Mouse (Mus musculus): ENCODE measurements around the gene Rad51b. TPM values are rescaled to one million over a fixed set of nuclear protein-coding genes. Genes with fewer than 3 reads are reported as not detected.
A peak's percentile ranks its signal among the peaks of the same experiment; 100 is the strongest.
"Not testable (repeated sequence)": the region's sequence is repeated elsewhere in the genome, so short reads cannot be mapped to it uniquely, and the experiment has no call there.

The Rad51b gene
- total and polyA plus RNA-seq, 2 experiments from 2014 or later = 1.1 TPM

DNA sequence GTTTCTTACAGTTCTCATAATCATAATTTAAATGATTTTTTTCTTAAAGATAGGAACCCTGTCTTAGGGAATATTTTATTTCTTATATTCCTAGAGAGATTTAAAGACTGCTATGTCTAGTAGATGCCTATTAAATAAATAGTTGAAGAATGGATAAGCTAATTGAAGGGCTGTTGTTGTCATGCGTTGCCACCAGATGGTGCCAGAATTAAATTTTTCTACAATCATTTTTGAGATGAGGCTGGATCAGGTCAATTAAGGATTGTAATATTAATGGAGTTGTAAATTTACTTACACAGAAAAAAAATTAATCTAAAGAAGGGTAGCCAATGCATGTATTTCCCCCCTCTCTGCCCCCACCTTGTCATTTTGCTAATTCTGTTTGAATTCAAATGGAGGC is 8.0 kb downstream of the Rad51b start:
- TF ChIP-seq CTCF (IDR thresholded peaks at IDR 0.05; ENCODE audit: low read depth) = peak; percentile 53
- ATAC-seq (no peak), DNase-seq (ENCODE audit: low spot score) (peak; percentile 43)
- H3K36me3 ChIP-seq (ENCODE audit: insufficient read depth, low read length) = no peaks in the 10 kb centered on the region
- H3K9ac ChIP-seq (replicated peaks; ENCODE audit: low read length) = no peak overlapping the region
- H3K27ac ChIP-seq = no peak overlapping the region
- no peak overlapping the region for H3K4me2 ChIP-seq (ENCODE audit: low read depth, low read length)
- no peak overlapping the region for H3K4me3 ChIP-seq (ENCODE audit: low read length)
- H3K27me3 ChIP-seq (ENCODE audit: insufficient read depth, low read length) = no peaks in the 10 kb centered on the region
- 65% methylated on average over 1 of the region's 1 CpGs for WGBS
- H3K9me3 ChIP-seq (ENCODE audit: low read length) = no peaks in the 10 kb centered on the region
- no peaks in the 10 kb centered on the region for H3K4me1 ChIP-seq (ENCODE audit: insufficient read depth, low read length)

DNA sequence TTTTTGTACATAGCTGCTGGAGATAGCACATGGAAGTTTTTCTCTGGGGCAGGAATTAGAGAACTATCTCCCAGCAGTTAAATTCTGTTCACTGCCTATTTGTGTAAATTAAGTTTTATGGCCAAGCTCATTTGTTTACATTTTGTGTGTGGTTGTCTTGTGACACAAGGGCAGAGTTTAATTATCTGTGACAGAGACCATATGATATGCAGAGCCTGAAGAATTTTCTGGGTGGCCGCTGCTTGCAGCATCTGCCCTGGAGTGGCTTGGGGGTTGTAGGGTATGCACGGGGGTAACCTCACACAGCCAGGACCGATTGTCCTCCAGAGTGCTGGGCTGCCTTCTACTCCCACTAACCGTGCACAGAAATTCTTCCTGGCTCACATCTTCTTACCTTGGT is 8.9 kb downstream of the Rad51b start:
- H3K9me3 ChIP-seq (ENCODE audit: low read length) = no peaks in the 10 kb centered on the region
- WGBS = 82% methylated on average over 4 of the region's 4 CpGs
- no peak overlapping the region for H3K9ac ChIP-seq (replicated peaks; ENCODE audit: low read length)
- ATAC-seq (no peak), DNase-seq (ENCODE audit: low spot score) (no peak)
- no peaks in the 10 kb centered on the region for H3K4me1 ChIP-seq (ENCODE audit: insufficient read depth, low read length)
- H3K27me3 ChIP-seq (ENCODE audit: insufficient read depth, low read length) = no peaks in the 10 kb centered on the region
- H3K27ac ChIP-seq = no peak overlapping the region
- H3K4me2 ChIP-seq (ENCODE audit: low read depth, low read length) = no peak overlapping the region
- no peaks in the 10 kb centered on the region for H3K36me3 ChIP-seq (ENCODE audit: insufficient read depth, low read length)
- no peak for TF ChIP-seq CTCF (IDR thresholded peaks at IDR 0.05; ENCODE audit: low read depth)
- H3K4me3 ChIP-seq (ENCODE audit: low read length) = no peak overlapping the region

GRCm38 (mm10) chr12:79313721-79314120 is 16.6 kb downstream of the Rad51b start:
- WGBS = 87% methylated on average over 4 of the region's 4 CpGs
- no peak for TF ChIP-seq CTCF (IDR thresholded peaks at IDR 0.05; ENCODE audit: low read depth)
- no peak for ATAC-seq
- Histone ChIP-seq H3K4me2 (ENCODE audit: low read depth, low read length) (no peak overlapping the region), H3K36me3 (ENCODE audit: insufficient read depth, low read length) (no peaks in the 10 kb centered on the region), H3K9ac (replicated peaks; ENCODE audit: low read length) (no peak overlapping the region), H3K27ac (no peak overlapping the region), H3K27me3 (ENCODE audit: insufficient read depth, low read length) (no peaks in the 10 kb centered on the region), H3K4me1 (ENCODE audit: insufficient read depth, low read length) (no peaks in the 10 kb centered on the region), H3K4me3 (ENCODE audit: low read length) (no peak overlapping the region), H3K9me3 (ENCODE audit: low read length) (no peaks in the 10 kb centered on the region)
- DNase-seq (ENCODE audit: low spot score) = no peak

- no peak for TF ChIP-seq CTCF (IDR thresholded peaks at IDR 0.05; ENCODE audit: low read depth)
- H3K36me3 ChIP-seq (ENCODE audit: insufficient read depth, low read length) = no peaks in the 10 kb centered on the region
- no peak overlapping the region for H3K27ac ChIP-seq
- H3K9ac ChIP-seq (replicated peaks; ENCODE audit: low read length) = no peak overlapping the region
- no peak overlapping the region for H3K4me2 ChIP-seq (ENCODE audit: low read depth, low read length)
- no peaks in the 10 kb centered on the region for H3K4me1 ChIP-seq (ENCODE audit: insufficient read depth, low read length)
- H3K9me3 ChIP-seq (ENCODE audit: low read length) = no peaks in the 10 kb centered on the region
- H3K27me3 ChIP-seq (ENCODE audit: insufficient read depth, low read length) = no peaks in the 10 kb centered on the region
- H3K4me3 ChIP-seq (ENCODE audit: low read length) = no peak overlapping the region
- no peak for DNase-seq (ENCODE audit: low spot score)
- 93% methylated on average over 5 of the region's 5 CpGs for WGBS
- ATAC-seq = no peak
These were observed 20.3 kb downstream of the Rad51b start for GRCm38 (mm10) chr12:79317339-79317738.

DNA sequence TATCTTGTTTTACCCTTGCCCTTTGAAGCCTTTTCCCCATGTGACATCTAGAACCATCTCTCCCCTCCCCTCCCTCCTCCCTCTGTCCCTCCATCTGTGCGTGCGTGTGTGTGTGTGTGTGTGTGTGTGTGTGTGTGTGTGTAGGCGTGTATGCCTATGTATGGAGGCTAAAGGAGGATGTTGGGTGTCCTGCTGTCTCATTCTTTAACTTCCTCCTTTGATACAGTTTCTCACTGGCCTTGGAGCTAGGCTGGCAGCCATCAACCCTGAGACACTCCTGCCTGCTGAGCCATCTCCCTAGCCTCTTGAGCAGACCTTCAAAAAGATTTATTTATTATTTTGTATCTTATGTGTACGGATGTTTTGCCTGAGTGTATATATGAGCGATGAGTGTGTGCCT is 23.8 kb downstream of the Rad51b start:
- DNase-seq (ENCODE audit: low spot score) (no peak), ATAC-seq (no peak)
- no peak overlapping the region for H3K4me3 ChIP-seq (ENCODE audit: low read length)
- 83% methylated on average over 5 of the region's 5 CpGs for WGBS
- H3K36me3 ChIP-seq (ENCODE audit: insufficient read depth, low read length) = no peaks in the 10 kb centered on the region
- no peaks in the 10 kb centered on the region for H3K9me3 ChIP-seq (ENCODE audit: low read length)
- no peak overlapping the region for H3K9ac ChIP-seq (replicated peaks; ENCODE audit: low read length)
- H3K4me2 ChIP-seq (ENCODE audit: low read depth, low read length) = no peak overlapping the region
- no peak overlapping the region for H3K27ac ChIP-seq
- no peaks in the 10 kb centered on the region for H3K4me1 ChIP-seq (ENCODE audit: insufficient read depth, low read length)
- TF ChIP-seq CTCF (IDR thresholded peaks at IDR 0.05; ENCODE audit: low read depth) = no peak
- H3K27me3 ChIP-seq (ENCODE audit: insufficient read depth, low read length) = no peaks in the 10 kb centered on the region

GRCm38 (mm10) chr12:79322539-79322938 is 25.5 kb downstream of the Rad51b start:
- not testable (repeated sequence) for H3K9me3 ChIP-seq (ENCODE audit: low read length); ATAC-seq; H3K4me1 ChIP-seq (ENCODE audit: insufficient read depth, low read length); H3K27me3 ChIP-seq (ENCODE audit: insufficient read depth, low read length); H3K9ac ChIP-seq (replicated peaks; ENCODE audit: low read length); H3K4me2 ChIP-seq (ENCODE audit: low read depth, low read length); H3K36me3 ChIP-seq (ENCODE audit: insufficient read depth, low read length); H3K4me3 ChIP-seq (ENCODE audit: low read length); H3K27ac ChIP-seq
- peak; percentile 59 for TF ChIP-seq CTCF (IDR thresholded peaks at IDR 0.05; ENCODE audit: low read depth)
- DNase-seq (ENCODE audit: low spot score) = peak; percentile 79
- WGBS = 63% methylated on average over 2 of the region's 2 CpGs

GRCm38 (mm10) chr12:79326236-79326635 is 29.2 kb downstream of the Rad51b start:
- no peak overlapping the region for H3K4me3 ChIP-seq (ENCODE audit: low read length)
- no peak for TF ChIP-seq CTCF (IDR thresholded peaks at IDR 0.05; ENCODE audit: low read depth)
- no peak for ATAC-seq
- no peak for DNase-seq (ENCODE audit: low spot score)
- no peak overlapping the region for H3K4me2 ChIP-seq (ENCODE audit: low read depth, low read length)
- 76% methylated on average over 2 of the region's 2 CpGs for WGBS
- H3K4me1 ChIP-seq (ENCODE audit: insufficient read depth, low read length) = no peaks in the 10 kb centered on the region
- no peak overlapping the region for H3K27ac ChIP-seq
- H3K9ac ChIP-seq (replicated peaks; ENCODE audit: low read length) = no peak overlapping the region
- H3K27me3 ChIP-seq (ENCODE audit: insufficient read depth, low read length) = no peaks in the 10 kb centered on the region
- no peaks in the 10 kb centered on the region for H3K36me3 ChIP-seq (ENCODE audit: insufficient read depth, low read length)
- no peaks in the 10 kb centered on the region for H3K9me3 ChIP-seq (ENCODE audit: low read length)
